Mouse (Mus musculus): ENCODE measurements at regions not wholly inside any gene's neighbourhood (a gene's known extent, or its start where the extent isn't known, plus 50 kb on each side); places are given as distances from the start of the nearest gene placed in this dataset.

- TF ChIP-seq GATA1 (IDR thresholded peaks at IDR 0.05; ENCODE audit: borderline replicate concordance, low read length): no peak
- TF ChIP-seq FLI1 (IDR thresholded peaks at IDR 0.05; ENCODE audit: low read length): no peak
These were observed 71.0 kb downstream of the Avpr1a start for GRCm38 (mm10) chr10:122519274-122519790.
